Mouse (Mus musculus) neural tube, embryonic 13.5 days (tissue): ENCODE measurements around the gene Gcsh. TPM values are rescaled to one million over a fixed set of nuclear protein-coding genes. Genes with fewer than 3 reads are reported as not detected.
A peak's percentile ranks its signal among the peaks of the same experiment; 100 is the strongest.

Experiments
- ATAC-seq: fragments of 200-750 bp; cut with Nextera tagmentation; 2 replicates; pipeline ENCODE4 v1.8.0; 2017; ENCODE audit warnings: low read depth, mild to moderate bottlenecking, moderate TSS enrichment, moderate library complexity
- H3K27ac ChIP-seq: fragments of 300-500 bp; sonication (generic); replicated peaks from 2 replicates; pipeline ENCODE4 v1.5.1; 2015; ENCODE audit warnings: moderate library complexity, mild to moderate bottlenecking, inconsistent platforms
- H3K27me3 ChIP-seq: fragments of 300-500 bp; sonication (generic); 2 replicates; pipeline ENCODE4 v1.6.1; 2015; ENCODE audit warnings: mild to moderate bottlenecking, inconsistent platforms
- H3K36me3 ChIP-seq: fragments of 300-500 bp; sonication (generic); 2 replicates; pipeline ENCODE4 v1.6.1; 2015; ENCODE audit warnings: mild to moderate bottlenecking, inconsistent platforms
- H3K4me1 ChIP-seq: fragments of 300-500 bp; sonication (generic); replicated peaks from 2 replicates; pipeline ENCODE4 v1.6.1; 2015; ENCODE audit warnings: inconsistent platforms
- H3K4me2 ChIP-seq: fragments of 300-500 bp; sonication (generic); 2 replicates; pipeline ENCODE4 v1.6.1; 2015; ENCODE audit warnings: inconsistent platforms, mild to moderate bottlenecking, moderate library complexity
- H3K4me3 ChIP-seq: fragments of 300-500 bp; sonication (generic); 2 replicates; pipeline ENCODE4 v1.5.1; 2015; ENCODE audit warnings: mild to moderate bottlenecking, inconsistent platforms
- H3K9ac ChIP-seq: fragments of 300-500 bp; sonication (generic); 2 replicates; pipeline ENCODE4 v1.6.1; 2015; ENCODE audit warnings: moderate library complexity, mild to moderate bottlenecking, inconsistent platforms
- H3K9me3 ChIP-seq: fragments of 300-500 bp; sonication (generic); 2 replicates; pipeline ENCODE4 v1.6.1; 2016; ENCODE audit warnings: inconsistent platforms
- WGBS: fragments of 180-500 bp; shearing (Covaris S2); methylation state at CpG from one replicate; pipeline ENCODE4 v1.1.7; 2015; 5-methylcytosine and 5-hydroxymethylcytosine counted together
- polyA plus RNA-seq: library from polyadenylated mRNA; unstranded; fragments of >200 nt; fragmentation: Nextera tagmentation; extraction: Ambion mirVana; gene quantifications from 2 replicates; pipeline ENCODE4 v1.2.1, GENCODE M21; 2015

The Gcsh gene
- polyA plus RNA-seq, 1 experiment from 2014 or later = 114 TPM

GRCm38 (mm10) chr8:117017006-117017405 lies 23.7 kb upstream of the Gcsh start:
- Histone ChIP-seq H3K27ac (no peak overlapping the region), H3K9me3 (no peaks in the 10 kb centered on the region), H3K4me3 (no peak overlapping the region), H3K4me2 (no peak overlapping the region), H3K4me1 (no peaks in the 10 kb centered on the region), H3K27me3 (no peaks in the 10 kb centered on the region), H3K9ac (no peak overlapping the region), H3K36me3 (no peaks in the 10 kb centered on the region)
- 23% methylated on average over 8 of the region's 8 CpGs for WGBS
- ATAC-seq = no peak

DNA sequence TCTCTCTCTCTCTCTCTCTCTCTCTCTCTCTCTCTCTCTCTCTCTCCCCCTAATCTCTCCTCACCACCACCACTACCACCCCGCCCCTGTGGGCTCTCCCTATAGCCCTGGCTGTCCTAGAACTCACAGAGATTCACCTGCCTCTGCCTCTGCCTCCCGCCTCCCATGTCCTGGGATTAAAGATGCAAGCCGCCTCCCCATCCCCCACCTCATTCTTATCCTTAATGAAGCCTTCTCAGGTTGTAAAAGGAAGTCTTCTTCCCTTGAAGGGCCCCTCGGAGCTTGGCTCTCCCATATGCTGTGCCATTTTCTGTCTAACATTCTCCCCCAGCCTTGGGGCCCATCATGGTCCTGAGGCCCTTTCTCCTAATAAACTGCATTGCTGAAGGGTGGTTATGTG lies 22.3 kb upstream of the Gcsh start:
- no peaks in the 10 kb centered on the region for H3K27me3 ChIP-seq
- no peaks in the 10 kb centered on the region for H3K4me1 ChIP-seq
- no peaks in the 10 kb centered on the region for H3K36me3 ChIP-seq
- no peak overlapping the region for H3K4me2 ChIP-seq
- H3K9ac ChIP-seq = no peak overlapping the region
- H3K4me3 ChIP-seq = no peak overlapping the region
- WGBS = 60% methylated on average over 4 of the region's 4 CpGs
- no peaks in the 10 kb centered on the region for H3K9me3 ChIP-seq
- no peak for ATAC-seq
- H3K27ac ChIP-seq = no peak overlapping the region

- 87% methylated on average over 9 of the region's 9 CpGs for WGBS
- H3K4me2 ChIP-seq = no peak overlapping the region
- no peaks in the 10 kb centered on the region for H3K27me3 ChIP-seq
- H3K36me3 ChIP-seq = no peaks in the 10 kb centered on the region
- H3K4me1 ChIP-seq = no peaks in the 10 kb centered on the region
- ATAC-seq = no peak
- H3K9me3 ChIP-seq = no peaks in the 10 kb centered on the region
- H3K9ac ChIP-seq = no peak overlapping the region
- H3K4me3 ChIP-seq = no peak overlapping the region
- H3K27ac ChIP-seq = no peak overlapping the region
Observed at GRCm38 (mm10) chr8:117011366-117011765, 18.0 kb upstream of the Gcsh start.

- Histone ChIP-seq H3K4me1 (peaks cover 18% of the 10 kb centered on the region), H3K4me3 (peak overlapping the region; percentile 73), H3K4me2 (peak overlapping the region; percentile 94), H3K9me3 (no peaks in the 10 kb centered on the region), H3K9ac (peak overlapping the region; percentile 56; the same call in 1 of the 2 replicates), H3K36me3 (no peaks in the 10 kb centered on the region), H3K27ac (0 out of 2 replicates have a peak overlapping the region, but pooled peaks have one; percentile 34), H3K27me3 (no peaks in the 10 kb centered on the region)
- 63% methylated on average over 11 of the region's 11 CpGs for WGBS
- no peak for ATAC-seq
Observed at GRCm38 (mm10) chr8:116994016-116994716, 829 bp upstream of the Gcsh start.

DNA sequence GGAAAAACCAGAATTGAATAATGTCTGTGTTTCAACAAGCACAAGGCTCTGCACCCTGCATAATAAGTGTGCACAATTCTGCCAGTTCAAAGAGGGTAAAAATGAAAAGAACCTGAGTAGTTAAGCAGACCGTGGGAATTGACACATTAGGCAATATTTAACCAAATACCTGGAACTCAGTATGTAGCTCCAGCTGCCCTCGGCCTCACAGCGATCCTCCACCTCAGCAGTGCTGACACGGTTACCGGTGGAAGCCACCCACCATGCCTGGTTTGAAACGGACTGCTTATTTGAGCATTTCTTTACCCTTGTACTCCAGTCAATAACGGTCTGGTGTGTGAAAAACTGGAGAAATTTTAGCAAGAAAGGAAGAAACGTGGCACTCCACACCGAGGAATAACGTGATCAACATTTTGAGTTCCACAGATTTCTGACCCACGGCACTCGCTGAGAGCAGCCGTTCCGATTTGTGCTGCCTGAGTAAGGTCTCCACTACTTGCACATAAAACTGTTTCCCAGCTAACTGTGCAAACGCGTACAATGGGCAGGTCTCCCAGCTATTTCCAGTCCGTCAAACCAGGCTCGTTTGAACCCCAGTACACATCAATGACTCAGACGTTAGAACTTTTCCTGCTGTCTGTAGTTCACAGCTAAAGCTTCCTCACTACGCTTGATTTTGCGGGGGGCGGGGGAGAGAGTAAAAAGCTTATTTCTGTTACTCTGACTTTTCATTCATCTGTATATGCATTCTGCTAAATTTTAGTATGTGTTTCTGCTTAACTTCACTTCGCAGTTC lies 963 bp downstream of the Gcsh start:
- 10% methylated on average over 23 of the region's 23 CpGs for WGBS
- ATAC-seq = no peak
- H3K4me1 ChIP-seq = peaks cover 18% of the 10 kb centered on the region
- peak overlapping the region; percentile 73 for H3K4me3 ChIP-seq
- H3K36me3 ChIP-seq = 0 out of 2 replicates have a peak, but pooled peaks cover 2% of the 10 kb centered on the region
- no peaks in the 10 kb centered on the region for H3K27me3 ChIP-seq
- H3K27ac ChIP-seq = no peak overlapping the region
- no peaks in the 10 kb centered on the region for H3K9me3 ChIP-seq
- peak overlapping the region; percentile 94 for H3K4me2 ChIP-seq
- peak overlapping the region; percentile 75 for H3K9ac ChIP-seq

DNA sequence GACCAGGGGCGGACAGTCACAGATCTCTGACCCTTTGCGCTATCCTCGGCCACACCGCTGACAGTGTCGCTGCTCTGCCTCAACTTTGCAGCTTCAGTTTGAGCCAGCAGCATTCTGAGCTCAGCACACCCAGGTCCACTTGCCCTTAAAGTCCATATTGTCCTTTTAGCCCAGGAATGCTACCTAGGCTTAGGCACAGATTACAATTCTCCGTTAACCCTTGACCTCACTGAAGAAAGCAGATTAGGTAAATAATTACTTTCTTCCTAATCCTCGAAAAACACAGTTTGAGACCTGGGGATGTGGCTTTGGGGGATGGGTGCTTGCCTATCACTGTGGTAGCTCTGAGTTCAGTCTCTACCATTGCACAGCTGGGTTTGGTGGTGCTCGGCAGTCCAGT lies 2.1 kb downstream of the Gcsh start:
- Histone ChIP-seq H3K4me3 (no peak overlapping the region), H3K27me3 (no peaks in the 10 kb centered on the region), H3K4me1 (peaks cover 18% of the 10 kb centered on the region), H3K36me3 (0 out of 2 replicates have a peak, but pooled peaks cover 9% of the 10 kb centered on the region), H3K4me2 (no peak overlapping the region), H3K27ac (no peak overlapping the region), H3K9ac (no peak overlapping the region), H3K9me3 (no peaks in the 10 kb centered on the region)
- 94% methylated on average over 8 of the region's 8 CpGs for whole genome bisulfite sequencing
- ATAC-seq = no peak

GRCm38 (mm10) chr8:116989842-116990241 lies 3.5 kb downstream of the Gcsh start:
- Histone ChIP-seq H3K9me3 (no peaks in the 10 kb centered on the region), H3K4me3 (no peak overlapping the region), H3K27me3 (no peaks in the 10 kb centered on the region), H3K27ac (no peak overlapping the region), H3K9ac (no peak overlapping the region), H3K4me2 (no peak overlapping the region), H3K4me1 (peaks cover 18% of the 10 kb centered on the region), H3K36me3 (peaks cover 13% of the 10 kb centered on the region; the same call in 1 of the 2 replicates)
- ATAC-seq = no peak
- 93% methylated on average over 3 of the region's 3 CpGs for WGBS

DNA sequence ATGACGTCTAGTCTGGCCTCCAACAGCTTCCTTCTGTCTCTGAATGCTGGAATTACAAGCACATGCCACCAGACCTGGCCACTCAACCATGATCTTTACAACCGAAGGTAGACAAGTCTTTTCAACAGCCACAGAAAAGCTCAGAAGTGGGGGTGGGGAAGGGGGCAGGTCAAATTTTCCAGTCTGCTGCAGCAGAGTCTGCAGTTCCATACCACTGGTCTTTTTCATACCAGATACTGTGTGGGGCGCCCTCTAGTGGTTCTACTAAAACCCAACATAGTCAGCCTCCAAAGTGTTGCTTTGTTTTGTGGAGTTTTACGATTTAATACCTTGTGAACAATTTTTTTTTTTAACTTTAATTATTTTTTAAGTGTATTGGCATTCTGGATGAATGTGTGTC lies 13.2 kb downstream of the Gcsh start:
- WGBS = 21% methylated on average over 4 of the region's 4 CpGs
- H3K9ac ChIP-seq = no peak overlapping the region
- H3K27me3 ChIP-seq = no peaks in the 10 kb centered on the region
- H3K9me3 ChIP-seq = no peaks in the 10 kb centered on the region
- H3K4me2 ChIP-seq = no peak overlapping the region
- H3K4me3 ChIP-seq = no peak overlapping the region
- no peak for ATAC-seq
- no peak overlapping the region for H3K27ac ChIP-seq
- peaks cover 14% of the 10 kb centered on the region for H3K4me1 ChIP-seq
- H3K36me3 ChIP-seq = peaks cover 27% of the 10 kb centered on the region

DNA sequence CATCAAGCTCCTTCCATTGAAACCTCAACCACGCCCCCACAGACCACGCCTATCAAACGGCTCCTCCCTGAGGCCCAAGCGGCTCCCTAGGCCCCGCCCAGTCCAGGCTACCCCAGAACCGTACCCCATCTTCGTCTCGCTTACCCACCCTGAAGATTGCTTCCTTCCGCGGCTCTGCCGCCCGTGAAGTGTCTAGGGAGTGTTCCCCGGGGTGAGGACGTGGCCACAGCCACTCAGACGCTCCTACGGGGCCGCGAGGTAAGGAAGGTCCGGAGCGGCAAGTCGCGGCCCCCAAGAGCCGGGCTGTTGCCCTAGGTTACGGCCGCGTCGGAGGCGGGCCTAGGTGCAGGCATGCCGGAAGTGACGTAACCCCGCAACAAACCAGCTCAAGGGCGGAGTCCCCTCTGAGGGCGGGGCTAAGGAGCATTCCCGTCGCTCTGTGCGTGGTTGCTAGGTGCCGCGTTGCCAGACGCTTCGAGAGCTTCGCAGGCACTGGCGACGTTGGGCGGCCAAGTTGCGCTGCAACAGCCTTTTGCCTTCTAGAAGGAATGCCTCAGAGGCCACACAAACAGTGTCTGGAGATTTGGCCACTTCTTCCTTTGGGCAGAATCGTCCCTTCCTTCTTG lies 14.6 kb downstream of the Gcsh start, which contains the start of gene 1700030J22Rik:
TSS of gene 1700030J22Rik (minus strand) at position 329 of the 626 bp plus-strand sequence.
- peaks cover 20% of the 10 kb centered on the region for H3K36me3 ChIP-seq
- under 1% methylated on average over 46 of the region's 46 CpGs for WGBS

DNA sequence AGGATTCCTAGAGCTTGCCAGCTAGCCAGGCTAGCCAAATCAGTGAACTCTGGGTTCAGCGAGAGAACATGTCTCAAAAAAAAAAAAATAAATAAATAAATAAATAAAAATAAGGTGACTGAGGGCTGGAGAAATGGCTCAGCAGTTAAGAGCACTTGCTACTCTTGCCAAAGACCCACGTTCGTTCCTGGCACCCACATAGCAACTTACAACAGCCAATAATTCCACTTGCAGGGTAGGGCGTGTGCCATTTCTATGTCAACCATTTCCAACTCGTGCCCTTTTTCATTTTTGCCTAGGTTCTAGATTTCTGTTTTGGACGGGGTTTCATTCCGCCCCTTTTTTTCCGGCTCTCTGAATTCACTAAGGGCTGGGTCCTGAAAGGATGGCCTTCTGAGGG lies 15.3 kb downstream of the Gcsh start:
- peak overlapping the region; percentile 61 for H3K9ac ChIP-seq
- no peaks in the 10 kb centered on the region for H3K9me3 ChIP-seq
- 32% methylated on average over 8 of the region's 8 CpGs for WGBS
- 0 out of 2 replicates have a peak overlapping the region, but pooled peaks have one; percentile 74 for H3K27ac ChIP-seq
- peaks cover 14% of the 10 kb centered on the region for H3K4me1 ChIP-seq
- no peak for ATAC-seq
- peaks cover 13% of the 10 kb centered on the region for H3K36me3 ChIP-seq
- peak overlapping the region; percentile 78 for H3K4me3 ChIP-seq
- H3K4me2 ChIP-seq = peak overlapping the region; percentile 74
- H3K27me3 ChIP-seq = no peaks in the 10 kb centered on the region

More for the DNA sequence above, 14.6 kb downstream of the Gcsh start, which contains the start of gene 1700030J22Rik:
- Histone ChIP-seq H3K27me3 (no peaks in the 10 kb centered on the region), H3K4me3 (peak within 1 kb of the TSS; percentile 78), H3K9ac (peak within 1 kb of the TSS; percentile 61), H3K4me1 (peaks cover 14% of the 10 kb centered on the region), H3K9me3 (no peaks in the 10 kb centered on the region), H3K27ac (peak within 1 kb of the TSS; percentile 74), H3K4me2 (peak within 1 kb of the TSS; percentile 74)
- peak; percentile 99 for ATAC-seq

DNA sequence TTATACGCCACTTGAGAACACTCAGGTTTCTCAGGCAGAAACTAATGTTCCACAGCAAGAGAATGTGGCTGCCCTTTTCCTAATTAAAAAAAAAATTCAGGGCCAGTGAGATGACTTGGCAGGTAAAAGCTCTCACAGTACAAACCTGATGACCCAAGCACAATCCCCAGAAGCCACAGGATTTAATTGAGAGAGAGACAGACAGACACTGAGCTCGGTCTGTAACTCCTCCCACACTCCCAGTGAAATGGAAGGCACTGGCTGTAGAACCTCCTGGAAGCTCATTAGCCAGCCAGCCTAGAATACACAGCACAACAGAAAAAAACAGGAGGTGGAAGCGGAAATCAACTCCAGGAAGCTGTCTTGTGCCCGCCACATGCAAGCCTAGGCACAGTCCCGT lies 17.7 kb downstream of the Gcsh start:
- H3K4me3 ChIP-seq = no peak overlapping the region
- H3K27ac ChIP-seq = no peak overlapping the region
- H3K27me3 ChIP-seq = no peaks in the 10 kb centered on the region
- no peaks in the 10 kb centered on the region for H3K9me3 ChIP-seq
- WGBS = 61% methylated on average over 5 of the region's 5 CpGs
- H3K9ac ChIP-seq = no peak overlapping the region
- ATAC-seq = no peak
- H3K4me2 ChIP-seq = no peak overlapping the region
- 0 out of 2 replicates have a peak, but pooled peaks cover 12% of the 10 kb centered on the region for H3K36me3 ChIP-seq
- peaks cover 14% of the 10 kb centered on the region for H3K4me1 ChIP-seq

DNA sequence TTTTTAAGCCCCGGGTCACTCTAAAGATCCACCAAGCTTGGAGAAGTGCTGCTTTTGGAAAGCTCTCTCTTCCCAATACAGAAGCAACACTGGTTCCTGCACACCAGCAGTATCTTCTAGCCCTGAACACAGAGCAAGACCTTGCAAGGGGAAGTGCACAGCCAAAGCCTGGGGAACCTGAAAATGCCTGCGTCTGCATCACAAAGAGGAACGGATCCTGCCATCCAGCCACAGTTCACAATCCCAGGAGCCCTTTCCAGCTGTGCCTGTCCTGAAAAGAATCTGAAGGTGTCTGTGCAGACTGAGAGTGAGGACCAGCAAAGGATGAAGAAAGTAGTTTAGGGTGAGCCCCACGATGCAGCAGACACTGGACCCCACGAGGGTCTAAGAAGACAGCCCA lies 18.3 kb downstream of the Gcsh start:
- ATAC-seq = no peak
- Histone ChIP-seq H3K9ac (no peak overlapping the region), H3K4me2 (no peak overlapping the region), H3K36me3 (0 out of 2 replicates have a peak, but pooled peaks cover 12% of the 10 kb centered on the region), H3K4me3 (no peak overlapping the region), H3K27ac (no peak overlapping the region), H3K27me3 (no peaks in the 10 kb centered on the region), H3K4me1 (peaks cover 14% of the 10 kb centered on the region), H3K9me3 (no peaks in the 10 kb centered on the region)
- WGBS = 34% methylated on average over 5 of the region's 5 CpGs
